Mouse (Mus musculus): ENCODE data around the gene Calcrl. TPM values are rescaled to one million over a fixed set of nuclear protein-coding genes. Genes with fewer than 3 reads are reported as not detected.

Gene Calcrl
- not detected for polyA plus RNA-seq (2021)

GRCm38 (mm10) chr2:84425138-84425537 lies at the start of gene Calcrl:
Gene Calcrl (minus strand): TSS chr2:84425411.
- ChIA-PET POLR2A (no interaction called here), CTCF (interaction anchor here (0.7 kb wide), 1 partner anchor 388 kb away, joined by 3 read pairs; no protein-coding TSS in a partner anchor)

GRCm38 (mm10) chr2:84474651-84475050 lies 49.4 kb upstream of the Calcrl start:
- ChIA-PET CTCF (interaction anchor here (1.2 to 2.3 kb wide), 2 partner anchors 18 to 20 kb away, joined by 3 to 8 read pairs; no protein-coding TSS in a partner anchor), POLR2A (no interaction called here)
- no peaks in the 10 kb centered on the region for H3K27me3 ChIP-seq
- no peak for TF ChIP-seq CTCF (IDR thresholded peaks at IDR 0.05)
- ATAC-seq (no peak), DNase-seq (ENCODE audit: low read depth, low spot score) (no peak)
- in situ Hi-C loops (cut with MboI; ENCODE audit: low pct_unique_long_range_greater_than_20kb), result loop anchor here (25.0 kb wide), 1 partner anchor 563 kb away; the partner anchor contains the start of genes P2rx3, Ssrp1 and Tnks1bp1

More at GRCm38 (mm10) chr2:84425138-84425537, at the start of gene Calcrl:
- ATAC-seq (peak; percentile 21), DNase-seq (ENCODE audit: low read depth, low spot score) (no peak)
- in situ Hi-C loops (cut with MboI; ENCODE audit: low pct_unique_long_range_greater_than_20kb), result loop anchor here (10.0 kb wide), 1 partner anchor 620 kb away; no protein-coding TSS in a partner anchor
- peaks cover 89% of the 10 kb centered on the region for H3K27me3 ChIP-seq
- TF ChIP-seq CTCF (IDR thresholded peaks at IDR 0.05), result no peak

- POLR2A ChIA-PET, result no interaction called here
- ATAC-seq (no peak), DNase-seq (ENCODE audit: low read depth, low spot score) (no peak)
- in situ Hi-C loops (cut with MboI; ENCODE audit: low pct_unique_long_range_greater_than_20kb), result loop anchor here (25.0 kb wide), 1 partner anchor 563 kb away; the partner anchor contains the start of genes P2rx3, Ssrp1 and Tnks1bp1
- no peak for TF ChIP-seq CTCF (IDR thresholded peaks at IDR 0.05)
- CTCF ChIA-PET, result interaction anchor here (1.2 kb wide), 1 partner anchor 19 kb away, joined by 3 read pairs; no protein-coding TSS in a partner anchor
- no peaks in the 10 kb centered on the region for H3K27me3 ChIP-seq
Observed at GRCm38 (mm10) chr2:84473941-84474530, 48.8 kb upstream of the Calcrl start.

DNA sequence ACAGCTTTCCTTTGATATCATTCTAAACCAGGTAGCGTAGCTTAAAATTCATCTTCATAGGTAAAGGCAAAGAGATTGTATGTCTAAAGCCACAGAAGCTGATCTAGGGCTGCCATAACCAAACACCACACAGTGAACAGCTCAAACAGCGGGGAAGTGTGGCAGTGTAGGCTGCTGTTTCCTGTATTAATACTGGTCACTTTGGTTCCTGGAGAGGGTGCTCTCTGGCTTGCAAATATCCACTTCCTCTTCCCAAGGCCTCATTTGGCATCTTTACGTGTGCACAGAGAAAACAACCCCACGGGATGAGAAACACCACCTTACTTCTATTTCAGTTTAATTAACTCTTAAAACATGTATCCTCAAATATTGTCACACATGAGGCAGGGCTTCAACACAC lies 42.2 kb upstream of the Calcrl start:
- ATAC-seq, result no peak
- ChIA-PET CTCF (interaction anchor here (0.6 to 1.0 kb wide), 2 partner anchors 11 to 156 kb away, joined by 3 to 4 read pairs; no protein-coding TSS in a partner anchor), POLR2A (no interaction called here)
- in situ Hi-C loops (cut with MboI; ENCODE audit: low pct_unique_long_range_greater_than_20kb), result loop anchor here (25.0 kb wide), 1 partner anchor 570 kb away; the partner anchor contains the start of genes P2rx3, Ssrp1 and Tnks1bp1
- H3K27me3 ChIP-seq, result no peaks in the 10 kb centered on the region
- DNase-seq (ENCODE audit: low read depth, low spot score), result no peak
- no peak for TF ChIP-seq CTCF (IDR thresholded peaks at IDR 0.05)

- in situ Hi-C loops (cut with MboI; ENCODE audit: low pct_unique_long_range_greater_than_20kb), result loop anchor here (25.0 kb wide), 1 partner anchor 572 kb away; the partner anchor contains the start of genes P2rx3, Ssrp1 and Tnks1bp1
- ATAC-seq, result peak; percentile 99
- DNase-seq (ENCODE audit: low read depth, low spot score), result peak; percentile 28
- no peaks in the 10 kb centered on the region for H3K27me3 ChIP-seq
- CTCF ChIA-PET, result interaction anchor here (1.1 kb wide), 1 partner anchor 10 kb away, joined by 3 read pairs; no protein-coding TSS in a partner anchor
- no peak for TF ChIP-seq CTCF (IDR thresholded peaks at IDR 0.05)
- POLR2A ChIA-PET, result no interaction called here
Observed at GRCm38 (mm10) chr2:84464956-84465355, 39.7 kb upstream of the Calcrl start.

DNA sequence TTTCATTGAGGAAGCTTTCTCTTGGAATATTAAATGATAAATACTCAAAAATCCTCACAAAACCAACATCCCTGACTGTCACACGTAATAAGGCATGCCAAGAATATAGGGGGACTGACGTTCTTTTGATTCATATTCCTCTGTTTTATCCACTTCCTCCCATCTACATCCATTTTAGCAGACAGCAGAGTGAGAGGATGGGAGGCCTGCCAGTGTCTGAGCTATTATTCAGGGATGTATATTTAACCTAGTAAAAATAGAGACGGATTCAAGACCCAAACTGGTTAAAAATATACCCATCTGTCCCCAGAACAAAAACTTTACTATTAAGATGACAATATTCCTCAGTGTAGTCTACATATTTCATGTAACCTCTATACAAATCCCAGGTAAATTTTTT lies 37.2 kb upstream of the Calcrl start:
- in situ Hi-C loops (cut with MboI; ENCODE audit: low pct_unique_long_range_greater_than_20kb), result loop anchor here (25.0 kb wide), 1 partner anchor 575 kb away; the partner anchor contains the start of genes P2rx3, Ssrp1 and Tnks1bp1
- ChIA-PET POLR2A (interaction anchor here (0.7 kb wide), 1 partner anchor 438 kb away, joined by 3 read pairs; no protein-coding TSS in a partner anchor), CTCF (interaction anchor here (0.8 to 1.5 kb wide), 2 partner anchors 16 to 199 kb away, joined by 4 read pairs; no protein-coding TSS in a partner anchor)
- H3K27me3 ChIP-seq, result no peaks in the 10 kb centered on the region
- ATAC-seq (no peak), DNase-seq (ENCODE audit: low read depth, low spot score) (no peak)
- no peak for TF ChIP-seq CTCF (IDR thresholded peaks at IDR 0.05)

GRCm38 (mm10) chr2:84459651-84460177 lies 34.5 kb upstream of the Calcrl start:
- ChIA-PET POLR2A (no interaction called here), CTCF (interaction anchor here (1.0 kb wide), 1 partner anchor 18 kb away, joined by 3 read pairs; no protein-coding TSS in a partner anchor)
- in situ Hi-C loops (cut with MboI; ENCODE audit: low pct_unique_long_range_greater_than_20kb), result loop anchor here (25.0 kb wide), 1 partner anchor 578 kb away; the partner anchor contains the start of genes P2rx3, Ssrp1 and Tnks1bp1
- no peaks in the 10 kb centered on the region for H3K27me3 ChIP-seq
- TF ChIP-seq CTCF (IDR thresholded peaks at IDR 0.05), result no peak
- DNase-seq (ENCODE audit: low read depth, low spot score) (no peak), ATAC-seq (no peak)

DNA sequence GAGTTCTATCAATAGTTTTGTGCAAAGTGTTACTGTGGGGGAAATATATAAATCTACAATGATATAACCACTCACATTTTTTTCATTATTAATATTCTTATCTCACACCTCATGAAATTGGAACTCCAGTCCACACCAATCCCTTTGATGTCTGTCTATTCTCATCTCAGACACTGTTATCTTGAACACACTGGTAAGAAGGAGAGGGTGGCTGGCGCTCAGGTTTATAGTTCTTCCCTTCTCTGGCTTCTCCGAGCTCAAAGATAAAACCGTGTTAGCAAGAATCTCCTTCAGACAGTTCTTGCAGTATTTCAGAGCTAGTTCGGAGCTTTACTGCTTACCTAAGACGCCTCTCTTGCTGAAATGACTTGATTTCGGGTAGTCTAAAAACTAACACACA lies 32.0 kb upstream of the Calcrl start:
- DNase-seq (ENCODE audit: low read depth, low spot score) (no peak), ATAC-seq (no peak)
- H3K27me3 ChIP-seq, result no peaks in the 10 kb centered on the region
- no peak for TF ChIP-seq CTCF (IDR thresholded peaks at IDR 0.05)
- CTCF ChIA-PET, result interaction anchor here (1.0 to 2.6 kb wide), 5 partner anchors 11 to 203 kb away, joined by 4 to 19 read pairs (median 7); partner anchors contain the start of gene Tfpi
- in situ Hi-C loops (cut with MboI; ENCODE audit: low pct_unique_long_range_greater_than_20kb), result loop anchor here (25.0 kb wide), 1 partner anchor 580 kb away; the partner anchor contains the start of genes P2rx3, Ssrp1 and Tnks1bp1
- POLR2A ChIA-PET, result no interaction called here

DNA sequence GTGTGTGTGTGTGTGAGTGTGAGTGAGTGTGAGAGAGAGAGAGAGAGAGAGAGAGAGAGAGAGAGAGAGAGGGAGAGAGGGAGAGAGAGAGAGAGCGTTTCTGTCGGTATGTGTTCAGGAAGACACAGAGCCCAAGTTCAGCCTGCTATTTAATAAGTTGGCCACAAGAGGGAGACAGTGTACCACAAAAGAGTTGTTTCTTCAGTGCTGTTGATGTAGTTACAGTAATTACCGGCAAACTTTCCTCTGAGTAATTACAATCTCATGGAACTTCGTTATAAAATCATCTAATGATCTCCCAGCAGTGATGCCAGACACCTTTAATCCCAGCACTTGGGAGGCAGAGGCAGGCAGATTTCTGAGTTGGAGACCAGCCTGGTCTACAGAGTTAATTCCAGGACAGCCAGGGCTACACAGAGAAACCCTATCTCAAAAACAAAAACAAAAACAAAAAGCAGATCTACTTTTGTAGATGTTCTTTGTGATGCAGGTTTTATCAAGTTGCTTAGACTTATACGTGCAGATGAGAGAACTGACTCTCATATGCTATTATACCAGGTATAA lies 30.1 kb upstream of the Calcrl start:
- in situ Hi-C loops (cut with MboI; ENCODE audit: low pct_unique_long_range_greater_than_20kb), result loop anchor here (25.0 kb wide), 1 partner anchor 582 kb away; the partner anchor contains the start of genes P2rx3, Ssrp1 and Tnks1bp1
- peak; percentile 31 for DNase-seq (ENCODE audit: low read depth, low spot score)
- peak; percentile 61 for TF ChIP-seq CTCF (IDR thresholded peaks at IDR 0.05)
- ChIA-PET CTCF (interaction anchor here (0.8 to 2.6 kb wide), 8 partner anchors 8 to 210 kb away, joined by 3 to 35 read pairs (median 5); partner anchors contain the start of gene Tfpi), POLR2A (no interaction called here)
- peaks cover 8% of the 10 kb centered on the region for H3K27me3 ChIP-seq
- no peak for ATAC-seq

All from Patski (cell line).